Mouse (Mus musculus) midbrain, postnatal 0 days (tissue): ENCODE results near the gene Mob1b. TPM values are rescaled to one million over a fixed set of nuclear protein-coding genes. Genes with fewer than 3 reads are reported as not detected.

Experiments
- ATAC-seq: fragments of 200-750 bp; cut with Nextera tagmentation; 2 replicates; pipeline ENCODE4 v1.8.0; 2017; ENCODE audit warnings: moderate number of reproducible peaks, mild to moderate bottlenecking, moderate TSS enrichment, moderate library complexity; ENCODE audit not compliant: low FRiP score
- DNase-seq: peaks from one replicate; pipeline ENCODE4 v3.0.0-alpha.2; 2015; ENCODE audit warnings: low spot score
- H3K27ac ChIP-seq: fragments of 300-500 bp; sonication (generic); 2 replicates; pipeline ENCODE4 v1.5.1; 2014; ENCODE audit warnings: low read depth, mild to moderate bottlenecking, low read length, mixed read lengths
- H3K27me3 ChIP-seq: fragments of 300-500 bp; sonication (generic); 2 replicates; pipeline ENCODE4 v1.6.1; 2014; ENCODE audit warnings: low read length, control low read depth, mixed read lengths; ENCODE audit not compliant: insufficient read depth
- H3K36me3 ChIP-seq: fragments of 300-500 bp; sonication (generic); 2 replicates; pipeline ENCODE4 v1.6.1; 2014; ENCODE audit warnings: low read length, control low read depth, mixed read lengths; ENCODE audit not compliant: insufficient read depth
- H3K4me1 ChIP-seq: fragments of 300-500 bp; sonication (generic); 2 replicates; pipeline ENCODE4 v1.6.1; 2014; ENCODE audit warnings: mild to moderate bottlenecking, control low read depth, antibody characterized with exemption, low read length, mixed read lengths; ENCODE audit not compliant: insufficient read depth
- H3K4me2 ChIP-seq: fragments of 300-500 bp; sonication (generic); 2 replicates; pipeline ENCODE4 v1.6.1; 2014; ENCODE audit warnings: low read depth, mild to moderate bottlenecking, low read length, mixed read lengths; ENCODE audit not compliant: poor library complexity, severe bottlenecking
- H3K4me3 ChIP-seq: fragments of 300-500 bp; sonication (generic); 2 replicates; pipeline ENCODE4 v1.5.1; 2014; ENCODE audit warnings: low read depth, mild to moderate bottlenecking, low read length, moderate library complexity
- H3K9ac ChIP-seq: fragments of 300-500 bp; sonication (generic); replicated peaks from 2 replicates; pipeline ENCODE4 v1.6.1; 2014; ENCODE audit warnings: mild to moderate bottlenecking, low read length, moderate library complexity, mixed read lengths; ENCODE audit not compliant: poor library complexity, severe bottlenecking
- H3K9me3 ChIP-seq: fragments of 300-500 bp; sonication (generic); 2 replicates; pipeline ENCODE4 v1.6.1; 2016; ENCODE audit warnings: low read length, control low read depth
- CTCF ChIP-seq: IDR thresholded peaks from 2 replicates; pipeline ENCODE4 v1.5.1; 2016; ENCODE audit warnings: antibody characterized with exemption, mild to moderate bottlenecking
- WGBS: fragments of 180-500 bp; shearing (Covaris S2); extraction: QIAGEN DNeasy Blood & Tissue Kit; methylation state at CpG from one replicate; pipeline ENCODE4 v1.1.7; 2014; 5-methylcytosine and 5-hydroxymethylcytosine counted together
- polyA plus RNA-seq: library from polyadenylated mRNA; unstranded; fragments of >200 nt; fragmentation: Nextera tagmentation; extraction: Ambion mirVana; gene quantifications from 2 replicates; pipeline ENCODE4 v1.2.1, GENCODE M21; 2015
- total RNA-seq: library from RNA; depleted of rRNA; stranded (reverse); fragments of >200 nt; gene quantifications from 2 replicates; pipeline ENCODE4 v1.2.3, GENCODE M21; 2014; rRNA removed

Mob1b gene
- total RNA-seq (10.9 and 16.3 TPM in 2 replicates), polyA plus RNA-seq (5.9 and 7.5 TPM in 2 replicates)

DNA sequence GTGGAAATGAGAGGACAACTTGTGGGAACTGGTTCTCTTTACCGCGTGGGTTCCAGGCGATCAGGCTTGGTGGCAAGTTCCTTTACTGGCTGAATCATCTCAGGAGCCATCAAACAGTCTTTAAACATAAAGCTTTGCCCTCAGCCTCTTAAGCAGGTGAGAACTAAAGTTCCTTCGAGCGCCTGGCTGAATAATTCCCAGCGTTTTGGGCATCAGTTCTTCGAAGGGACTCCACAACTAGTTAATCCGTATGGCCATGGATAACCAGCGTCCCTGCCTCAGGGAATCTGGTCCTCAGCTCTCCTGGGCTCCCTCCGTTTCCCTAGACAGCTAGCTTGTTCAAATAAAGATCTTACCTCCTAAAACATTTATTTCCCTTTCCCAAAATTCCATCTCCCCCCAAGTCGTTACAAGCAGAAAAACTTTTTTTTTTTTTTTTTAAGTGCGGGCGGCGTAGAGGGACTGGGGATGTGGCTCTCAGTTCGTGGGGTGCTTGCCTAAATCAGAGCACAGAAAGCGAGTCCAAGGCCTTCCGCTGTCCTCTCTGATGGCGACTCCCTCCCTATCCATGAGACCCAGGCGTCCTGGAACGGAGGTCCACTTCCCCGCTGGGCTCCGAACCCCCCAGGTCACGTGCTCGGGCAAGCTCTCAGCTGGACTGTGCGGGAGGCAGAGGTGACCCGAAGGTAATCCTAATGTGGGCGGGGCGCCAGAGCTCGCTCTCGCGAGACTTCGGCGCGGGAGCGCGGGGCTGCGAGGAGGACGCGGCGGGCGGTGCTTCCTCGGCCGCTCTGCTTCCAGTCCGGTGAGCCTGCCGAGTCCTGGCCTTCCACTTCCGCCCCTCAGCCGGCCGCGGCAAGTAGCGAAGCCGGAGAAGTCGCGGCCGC, at the start of gene Mob1b:
Gene Mob1b (plus strand): TSS at position 740 of the 887 bp plus-strand sequence.
- peak; percentile 97 for ATAC-seq
- H3K4me3 ChIP-seq = peak within 1 kb of the TSS; percentile 99
- H3K36me3 ChIP-seq = no peaks in the 10 kb centered on the region
- H3K27me3 ChIP-seq = no peaks in the 10 kb centered on the region
- H3K4me1 ChIP-seq = peaks cover 14% of the 10 kb centered on the region; the same call in 1 of the 2 replicates
- WGBS = 3% methylated on average over 43 of the region's 54 CpGs
- H3K9ac ChIP-seq = peak within 1 kb of the TSS; percentile 94
- peak within 1 kb of the TSS; percentile 92 for H3K4me2 ChIP-seq
- peak; percentile 95 for DNase-seq
- no peak for TF ChIP-seq CTCF
- H3K27ac ChIP-seq = peak within 1 kb of the TSS; percentile 93
- no peaks in the 10 kb centered on the region for H3K9me3 ChIP-seq

- under 1% methylated on average over 43 of the region's 47 CpGs for WGBS
- ATAC-seq = peak; percentile 52
- Histone ChIP-seq H3K9ac (peak overlapping the region; percentile 98), H3K4me2 (peak overlapping the region; percentile 85), H3K4me1 (peaks cover 5% of the 10 kb centered on the region; the same call in 1 of the 2 replicates), H3K27me3 (no peaks in the 10 kb centered on the region), H3K27ac (peak overlapping the region; percentile 93), H3K36me3 (no peaks in the 10 kb centered on the region), H3K4me3 (peak overlapping the region; percentile 97), H3K9me3 (no peaks in the 10 kb centered on the region)
- DNase-seq = no peak
- no peak for TF ChIP-seq CTCF
These were observed 45.8 kb upstream of the Mob1b start for GRCm38 (mm10) chr5:88674703-88675442.

GRCm38 (mm10) chr5:88675443-88676387, 44.9 kb upstream of the Mob1b start, which contains the start of gene Grsf1:
Gene Grsf1 (minus strand): TSS chr5:88676171.
- Histone ChIP-seq H3K4me3 (peak within 1 kb of the TSS; percentile 97), H3K4me1 (peaks cover 5% of the 10 kb centered on the region; the same call in 1 of the 2 replicates), H3K36me3 (no peaks in the 10 kb centered on the region), H3K4me2 (peak within 1 kb of the TSS; percentile 85), H3K27ac (peak within 1 kb of the TSS; percentile 93), H3K9me3 (no peaks in the 10 kb centered on the region), H3K9ac (peak within 1 kb of the TSS; percentile 98), H3K27me3 (no peaks in the 10 kb centered on the region)
- DNase-seq = peak; percentile 90
- ATAC-seq = peak; percentile 93
- WGBS = under 1% methylated on average over 124 of the region's 127 CpGs
- TF ChIP-seq CTCF = no peak

- Histone ChIP-seq H3K4me2 (no peak overlapping the region), H3K9me3 (no peaks in the 10 kb centered on the region), H3K27ac (no peak overlapping the region), H3K4me1 (peaks cover 3% of the 10 kb centered on the region; the same call in 1 of the 2 replicates), H3K36me3 (no peaks in the 10 kb centered on the region), H3K9ac (no peak overlapping the region), H3K4me3 (no peak overlapping the region), H3K27me3 (no peaks in the 10 kb centered on the region)
- no peak for TF ChIP-seq CTCF
- 65% methylated on average over 7 of the region's 7 CpGs for WGBS
- no peak for ATAC-seq
- DNase-seq = no peak
These were observed 41.7 kb upstream of the Mob1b start for GRCm38 (mm10) chr5:88678929-88679328.

GRCm38 (mm10) chr5:88679341-88679740, 41.3 kb upstream of the Mob1b start:
- no peak overlapping the region for H3K4me3 ChIP-seq
- ATAC-seq (no peak), DNase-seq (no peak)
- 15% methylated on average over 6 of the region's 6 CpGs for WGBS
- no peaks in the 10 kb centered on the region for H3K27me3 ChIP-seq
- no peak overlapping the region for H3K9ac ChIP-seq
- no peak for TF ChIP-seq CTCF
- H3K27ac ChIP-seq = no peak overlapping the region
- no peaks in the 10 kb centered on the region for H3K36me3 ChIP-seq
- no peaks in the 10 kb centered on the region for H3K9me3 ChIP-seq
- H3K4me1 ChIP-seq = 0 out of 2 replicates have a peak, but pooled peaks cover 2% of the 10 kb centered on the region
- H3K4me2 ChIP-seq = no peak overlapping the region
